Mouse (Mus musculus) spleen, adult 18-20 months (tissue): ENCODE measurements around the gene Ncoa3.

ENCODE experiments used
- DNase-seq, 2 experiments: peaks; one replicate each; pipeline ENCODE4 v3.0.0; 2022; ENCODE audit warnings: mixed read lengths in 2 of 2

Ncoa3 gene

GRCm38 (mm10) chr2:166039681-166040080 lies 47.2 kb downstream of the Ncoa3 start:
- no peak for DNase-seq

DNA sequence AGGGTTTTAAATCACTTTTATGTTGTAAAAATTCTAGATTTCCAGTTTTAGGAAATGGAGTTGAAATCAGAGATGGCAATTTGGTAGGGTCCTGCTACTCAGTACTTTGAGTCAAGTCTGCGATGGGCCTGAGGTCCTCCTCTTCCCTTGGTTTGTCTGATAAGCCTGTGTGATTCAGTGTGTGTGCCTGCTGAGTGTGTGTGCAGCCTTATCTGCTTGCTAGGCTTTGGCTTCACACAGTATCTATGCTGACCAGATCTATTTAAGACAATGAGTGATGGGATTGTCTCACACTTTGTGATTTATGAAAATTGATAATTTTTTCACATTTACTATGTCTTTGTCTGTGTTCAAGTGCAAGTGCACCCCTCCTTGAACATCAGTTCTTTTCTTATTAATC lies 50.1 kb downstream of the Ncoa3 start:
- no peak for DNase-seq

DNA sequence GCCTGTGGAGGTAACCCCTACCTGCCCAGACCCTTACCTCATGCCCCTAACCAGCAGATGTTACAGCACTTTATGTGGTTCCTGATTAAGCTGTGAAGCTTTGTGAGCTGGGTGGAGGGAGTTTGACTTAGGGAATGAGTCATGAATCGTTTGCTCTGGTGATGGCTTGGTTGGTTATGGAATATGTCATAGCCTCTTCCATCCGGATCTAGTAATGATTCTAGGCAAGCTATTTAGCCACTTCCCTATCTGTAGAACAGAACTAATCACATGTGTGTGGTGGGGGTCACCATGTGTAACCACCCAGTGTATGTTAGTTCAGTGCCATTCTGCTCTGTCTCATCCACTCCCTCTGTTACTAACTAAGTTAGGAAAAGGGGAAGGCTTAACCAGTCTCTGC lies 52.6 kb downstream of the Ncoa3 start:
- DNase-seq, result no peak

- no peak for DNase-seq
These were observed 53.4 kb downstream of the Ncoa3 start for GRCm38 (mm10) chr2:166045549-166046501.

- DNase-seq, result no peak
These were observed 55.5 kb downstream of the Ncoa3 start for GRCm38 (mm10) chr2:166047931-166048330.

DNA sequence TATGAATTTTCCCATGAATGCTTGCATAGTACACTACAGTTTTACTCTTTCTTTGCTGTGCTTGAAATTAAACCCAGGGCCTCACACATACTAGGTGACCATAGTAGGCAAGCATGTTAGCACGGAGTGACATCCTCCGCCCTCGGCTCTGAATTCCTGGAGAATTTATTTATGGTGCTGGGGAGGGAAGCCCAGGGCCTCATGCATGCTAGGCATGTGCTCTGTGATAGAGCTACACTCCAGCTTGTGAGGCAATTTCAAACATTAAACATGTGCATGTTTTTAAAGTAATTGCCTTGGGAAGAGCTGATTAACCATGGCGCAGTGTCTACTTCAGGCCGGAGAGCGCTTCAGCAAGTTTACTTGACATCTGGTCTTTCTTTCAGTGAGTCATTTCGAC lies 56.4 kb downstream of the Ncoa3 start:
- DNase-seq, result no peak

GRCm38 (mm10) chr2:166051421-166051820 lies 59.0 kb downstream of the Ncoa3 start:
- no peak for DNase-seq

- DNase-seq, result no peak
These were observed 59.5 kb downstream of the Ncoa3 start for GRCm38 (mm10) chr2:166051966-166052365.

DNA sequence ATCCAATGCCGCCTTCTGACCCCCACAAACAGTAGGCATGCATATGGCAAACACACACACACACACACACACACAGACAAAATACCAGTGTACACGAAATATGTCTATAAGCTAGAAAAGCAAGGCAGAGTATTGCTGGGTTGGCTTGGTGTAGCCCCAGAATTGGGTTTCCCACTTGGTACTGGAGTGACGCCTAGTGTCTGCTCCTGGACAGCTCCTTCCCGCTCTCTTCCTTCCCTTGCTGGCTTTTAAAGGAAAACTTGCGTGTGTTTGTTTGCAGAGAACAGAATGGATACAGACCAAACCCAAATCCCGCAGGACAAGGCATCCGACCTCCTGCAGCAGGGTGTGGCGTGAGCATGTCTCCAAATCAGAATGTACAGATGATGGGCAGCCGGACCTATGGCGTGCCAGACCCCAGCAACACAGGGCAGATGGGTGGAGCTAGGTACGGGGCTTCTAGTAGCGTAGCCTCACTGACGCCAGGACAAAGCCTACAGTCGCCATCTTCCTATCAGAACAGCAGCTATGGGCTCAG lies 61.6 kb downstream of the Ncoa3 start:
- no peak for DNase-seq

DNA sequence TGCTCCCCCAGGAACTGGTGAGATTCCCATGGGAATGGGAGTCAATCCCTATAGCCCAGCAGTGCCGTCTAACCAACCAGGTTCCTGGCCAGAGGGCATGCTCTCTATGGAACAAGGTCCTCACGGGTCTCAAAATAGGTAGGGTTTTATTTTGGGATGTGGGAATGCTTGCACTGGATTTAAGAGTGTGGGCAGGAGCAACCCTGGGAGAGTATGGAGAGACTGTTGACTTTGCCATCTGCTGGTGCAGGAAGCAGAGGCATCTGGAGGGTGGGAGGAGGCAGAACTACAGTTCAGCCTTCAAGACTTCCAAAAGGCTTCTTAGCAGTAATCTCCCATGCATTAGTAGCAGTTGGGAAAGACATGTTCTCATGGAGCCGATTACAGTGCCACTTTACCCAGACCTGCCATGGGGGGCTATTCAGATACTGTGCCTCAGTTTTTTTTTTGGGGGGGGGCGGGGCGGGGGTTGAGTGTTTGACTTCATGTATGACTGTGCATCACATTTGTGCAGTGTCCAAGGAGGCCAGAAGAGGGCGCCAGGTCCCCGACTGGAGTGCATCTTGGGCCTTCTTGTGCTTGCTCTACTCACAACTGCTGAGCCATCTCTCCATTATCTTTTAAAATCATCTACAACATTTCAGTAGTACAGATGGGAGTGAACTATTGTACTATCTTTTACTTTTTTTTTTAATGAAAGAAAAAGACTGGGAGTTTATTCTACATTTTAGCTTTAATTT lies 67.4 kb downstream of the Ncoa3 start:
- peak in 1 of 2 experiments; percentile 38 for DNase-seq

DNA sequence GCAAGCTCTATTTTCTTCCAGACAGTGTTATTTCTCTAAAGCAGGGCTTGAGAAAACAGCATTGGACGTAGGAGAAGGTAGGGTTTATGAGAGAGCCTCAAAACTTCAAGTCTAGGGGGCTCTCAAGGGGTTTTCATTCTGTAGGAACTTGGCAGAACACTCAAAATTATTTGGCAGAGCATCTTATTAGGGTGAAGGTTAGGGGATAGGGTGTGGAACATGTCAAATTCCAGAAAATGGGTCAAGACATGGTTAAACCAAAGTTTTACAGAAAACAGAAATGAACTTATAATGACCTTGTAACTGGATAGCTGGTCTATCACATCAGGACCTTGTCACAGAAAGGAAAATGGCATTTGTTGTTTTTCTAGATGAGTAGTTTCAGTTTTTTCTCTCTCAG lies 69.6 kb downstream of the Ncoa3 start:
- DNase-seq, result no peak

DNA sequence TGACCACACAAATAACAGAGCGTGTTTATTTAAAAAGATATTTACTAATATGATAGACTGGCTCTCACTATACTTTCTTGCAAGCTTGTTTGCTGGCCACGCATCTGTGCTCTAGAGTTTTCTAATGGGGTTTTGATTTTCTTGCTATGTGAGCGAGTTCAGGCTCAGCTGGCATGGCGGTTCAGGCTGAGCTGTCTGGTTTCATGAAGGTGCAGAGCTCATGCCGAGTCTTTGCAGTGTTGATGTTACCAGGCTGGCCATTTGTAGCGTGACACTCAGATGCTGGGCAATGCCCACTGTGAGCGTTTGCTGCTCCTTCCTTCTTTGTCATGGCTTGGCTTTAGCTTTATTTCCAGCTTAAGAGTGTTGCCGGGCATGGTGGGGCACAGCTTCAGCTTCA lies 70.0 kb downstream of the Ncoa3 start:
- no peak for DNase-seq

DNA sequence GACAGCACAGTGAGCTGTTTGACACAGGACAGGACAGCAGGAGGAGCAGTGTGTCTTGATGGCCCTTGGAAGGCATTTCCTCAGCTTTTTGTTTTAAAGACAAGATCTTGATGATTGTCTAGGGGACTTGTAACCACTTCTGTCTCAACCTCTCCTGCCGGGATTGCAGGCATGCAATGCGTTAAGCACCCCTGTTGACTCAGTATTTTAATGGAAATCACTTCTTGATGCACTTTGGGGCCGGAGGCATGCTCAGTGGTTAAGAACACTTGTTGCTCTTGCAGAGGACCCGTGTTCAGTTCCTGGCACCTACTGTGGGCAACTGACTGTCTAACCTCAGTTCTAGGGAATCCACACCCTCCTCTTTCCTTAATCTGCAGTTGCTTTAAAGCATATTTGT lies 74.0 kb downstream of the Ncoa3 start:
- no peak for DNase-seq

- no peak for DNase-seq
These were observed 75.8 kb downstream of the Ncoa3 start for GRCm38 (mm10) chr2:166068261-166068660.

GRCm38 (mm10) chr2:166069164-166069563 lies 76.7 kb downstream of the Ncoa3 start:
- DNase-seq, result no peak

GRCm38 (mm10) chr2:166069738-166070137 lies 77.3 kb downstream of the Ncoa3 start:
- no peak for DNase-seq

DNA sequence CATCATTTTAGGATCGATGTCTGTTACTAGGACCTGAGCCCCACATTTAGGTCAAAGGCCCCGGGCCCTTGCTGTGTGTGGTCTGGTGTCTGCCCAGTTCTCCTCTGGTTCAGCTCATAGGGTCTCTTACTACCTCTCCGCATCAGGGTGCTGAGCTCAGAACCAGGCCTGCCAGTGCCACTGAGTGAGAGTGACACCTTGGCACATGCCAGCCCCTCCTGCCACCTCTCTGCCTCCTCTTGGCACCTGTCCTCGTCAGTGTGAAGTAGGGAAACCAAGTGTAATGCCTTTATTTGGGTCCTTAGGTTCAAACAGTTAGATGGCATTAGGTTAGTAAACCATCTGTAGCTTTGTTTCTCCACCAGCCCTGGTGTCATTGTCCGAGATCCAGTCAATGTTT lies 79.0 kb downstream of the Ncoa3 start:
- DNase-seq, result no peak

DNA sequence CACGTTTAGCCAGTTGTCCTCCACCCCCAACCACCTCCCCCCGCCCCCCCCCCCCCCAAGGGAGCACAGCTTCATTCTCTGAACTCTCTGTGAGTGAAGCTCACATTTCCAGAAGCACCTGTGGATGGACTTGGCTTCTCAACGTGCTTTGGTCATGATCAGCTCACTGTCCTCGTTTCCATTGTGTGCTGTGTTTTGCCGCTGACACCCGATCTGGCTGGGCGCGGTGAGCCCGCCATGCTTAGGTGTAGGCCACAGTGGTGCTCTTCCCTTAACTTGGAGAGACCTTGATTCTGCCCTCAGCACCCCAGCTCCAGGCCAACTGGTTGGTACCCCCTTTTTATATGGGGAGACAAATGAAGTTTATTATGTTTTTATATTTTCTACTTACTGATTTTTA lies 79.5 kb downstream of the Ncoa3 start:
- no peak for DNase-seq

DNA sequence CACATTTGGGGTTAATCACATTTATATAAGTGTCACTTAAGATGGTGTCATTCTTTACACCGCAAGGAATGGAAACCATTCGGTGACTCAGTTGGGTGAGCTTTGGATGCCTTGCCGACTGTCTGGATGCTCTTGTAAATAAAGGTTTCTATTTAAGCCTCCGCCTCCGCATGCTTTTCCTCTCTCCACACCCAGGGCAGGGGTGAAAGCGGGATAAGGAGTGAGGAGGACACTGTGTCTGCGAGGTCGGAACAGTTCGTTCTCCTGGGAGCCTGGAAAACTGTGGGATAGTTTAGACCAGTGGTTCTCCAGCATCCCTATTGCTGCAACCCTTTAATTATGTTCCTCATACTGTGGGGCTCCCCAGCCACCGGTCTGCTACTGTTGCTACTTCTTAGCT lies 80.6 kb downstream of the Ncoa3 start:
- no peak for DNase-seq

DNA sequence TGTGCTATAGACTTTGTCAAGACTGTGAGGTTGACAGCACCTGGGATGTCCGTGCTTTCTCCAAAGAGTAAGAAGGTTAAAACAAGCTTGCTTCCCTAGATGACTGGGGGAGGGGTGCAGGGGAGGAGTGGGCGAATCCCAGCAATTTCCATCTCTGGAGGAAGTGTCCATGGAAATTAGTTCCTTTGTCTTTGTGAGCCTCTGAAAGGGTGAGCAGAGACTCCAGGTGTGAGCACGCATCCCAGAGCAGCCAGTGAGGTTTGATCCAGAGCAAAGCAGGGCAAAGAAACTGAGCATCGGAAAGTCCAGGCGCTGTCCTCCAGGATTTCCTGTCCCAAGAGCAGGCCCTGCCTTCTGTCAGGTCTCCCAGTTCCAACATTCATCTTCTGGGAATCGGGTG lies 81.9 kb downstream of the Ncoa3 start:
- DNase-seq, result no peak

- DNase-seq, result no peak
These were observed 84.9 kb downstream of the Ncoa3 start for GRCm38 (mm10) chr2:166077371-166077770.

DNA sequence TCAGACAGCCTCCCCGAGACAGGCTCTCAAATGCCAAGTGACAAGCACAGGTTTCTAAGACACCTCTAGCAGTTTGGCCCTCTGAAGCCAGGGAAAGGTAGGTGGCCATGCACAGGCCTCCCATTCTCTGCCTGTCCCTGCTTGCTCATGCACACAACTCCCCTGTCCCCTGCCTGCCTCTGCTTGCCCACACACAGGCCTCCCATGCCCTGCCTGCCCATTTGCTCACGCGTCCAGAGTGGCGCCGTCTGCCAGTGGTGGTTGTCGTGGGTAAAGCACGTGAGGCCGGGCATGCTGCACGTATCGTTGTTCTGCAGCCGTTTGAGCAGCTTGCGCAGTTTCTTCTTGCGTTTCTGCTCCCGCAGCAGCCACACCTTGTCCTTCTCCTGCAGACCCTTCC lies 86.8 kb downstream of the Ncoa3 start:
- no peak for DNase-seq

- DNase-seq, result no peak
These were observed 87.8 kb downstream of the Ncoa3 start for GRCm38 (mm10) chr2:166079961-166080885.
